Mouse (Mus musculus) left cerebral cortex, postnatal 14 days (tissue): ENCODE measurements around the gene B3gat2. TPM values are rescaled to one million over a fixed set of nuclear protein-coding genes. Genes with fewer than 3 reads are reported as not detected.

Source experiments
- DNase-seq, 2 experiments: peaks; one replicate each; pipeline ENCODE4 v3.0.0; 2021 to 2022; ENCODE audit warnings: low spot score in 2 of 2, mixed read lengths in 1 of 2
- intact Hi-C: fragments of 180-260 bp; cut with DNase I; formaldehyde crosslinking; loops from one replicate; pipeline ENCODE4 v1.15.1; 2025
- long read RNA-seq, 2 experiments: library from polyadenylated mRNA; stranded (forward); transcript quantifications; one replicate each; pipeline ENCODE4 v2.0.0; 2021
- total RNA-seq, 2 experiments: library from RNA; stranded (reverse); gene quantifications; 2 replicates each; pipeline ENCODE4 v1.2.3; 2021

B3gat2 gene
- 10 to 100 TPM; 11.5 to 12.0 TPM for total RNA-seq
- long read RNA-seq, experiment 1, partial matches to known transcripts: 0 of 5 reads
- long read RNA-seq, experiment 1, other reads (novel, unspliced or antisense): 4 of 5 reads
- long read RNA-seq, experiment 2, partial matches to known transcripts: 0 of 4 reads
- long read RNA-seq, experiment 2, other reads (novel, unspliced or antisense): 4 of 4 reads

DNA sequence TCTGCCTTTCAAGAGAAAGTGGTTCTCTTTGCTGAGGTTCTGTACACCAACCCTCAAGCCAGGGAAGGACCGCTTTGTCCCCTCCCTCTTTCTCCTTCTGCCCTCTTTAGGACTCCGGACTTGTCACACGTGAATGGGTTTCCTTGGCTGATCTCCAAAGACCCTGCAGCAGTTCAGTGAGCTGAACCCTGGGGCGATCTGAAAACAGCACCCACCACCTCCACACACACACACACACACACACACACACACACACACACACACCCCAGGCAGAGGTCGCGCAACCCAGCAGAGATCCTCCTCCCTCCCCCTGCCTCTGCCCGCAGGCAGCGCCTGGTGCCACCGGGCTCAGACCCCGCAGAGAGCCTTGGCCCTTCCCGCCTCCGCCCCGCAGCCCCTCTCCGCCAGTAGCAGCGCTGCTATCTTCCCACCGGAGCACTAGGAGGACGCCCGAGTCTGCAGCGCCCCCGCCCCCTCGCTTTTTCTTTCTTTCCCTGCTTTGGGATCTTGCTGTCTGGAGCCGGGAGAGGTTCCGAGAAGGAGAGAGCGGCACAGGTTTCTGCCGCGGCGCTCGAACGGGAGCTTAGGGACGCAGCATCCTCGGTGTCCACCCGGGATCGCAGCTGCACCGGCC lies at the start of gene B3gat2:
B3gat2 (plus strand) TSS at position 252 of the 634 bp plus-strand sequence.
- intact Hi-C loops: loop anchor here (2.0 to 5.0 kb wide), 3 partner anchors 31 to 486 kb away; no protein-coding TSS in a partner anchor
- peak; percentile 35 to 61 for DNase-seq

DNA sequence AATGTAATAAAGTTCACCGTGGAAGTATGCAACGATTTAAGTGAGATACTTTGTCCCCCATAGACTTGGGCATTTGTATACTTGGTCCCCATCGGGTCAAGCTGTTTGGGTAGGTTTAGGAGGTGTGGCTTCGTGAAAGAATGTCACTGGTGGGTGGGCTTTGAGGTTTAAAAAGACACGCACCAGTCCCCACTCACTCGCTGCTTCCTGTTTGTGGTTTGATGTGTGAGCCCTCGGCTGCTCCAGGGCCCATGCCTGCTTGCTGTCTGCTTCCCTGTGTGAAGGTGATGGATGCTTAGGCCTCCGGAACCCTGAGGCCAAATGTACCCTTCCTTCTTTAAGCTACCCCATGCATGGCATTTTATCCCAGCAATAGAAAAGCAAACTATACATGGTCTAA lies 41.2 kb upstream of the B3gat2 start:
- no peak for DNase-seq
- intact Hi-C loops: no loop called here

- intact Hi-C loops: no loop called here
- DNase-seq: no peak
Measured at GRCm38 (mm10) chr1:23721036-23721435, 40.5 kb upstream of the B3gat2 start.

DNA sequence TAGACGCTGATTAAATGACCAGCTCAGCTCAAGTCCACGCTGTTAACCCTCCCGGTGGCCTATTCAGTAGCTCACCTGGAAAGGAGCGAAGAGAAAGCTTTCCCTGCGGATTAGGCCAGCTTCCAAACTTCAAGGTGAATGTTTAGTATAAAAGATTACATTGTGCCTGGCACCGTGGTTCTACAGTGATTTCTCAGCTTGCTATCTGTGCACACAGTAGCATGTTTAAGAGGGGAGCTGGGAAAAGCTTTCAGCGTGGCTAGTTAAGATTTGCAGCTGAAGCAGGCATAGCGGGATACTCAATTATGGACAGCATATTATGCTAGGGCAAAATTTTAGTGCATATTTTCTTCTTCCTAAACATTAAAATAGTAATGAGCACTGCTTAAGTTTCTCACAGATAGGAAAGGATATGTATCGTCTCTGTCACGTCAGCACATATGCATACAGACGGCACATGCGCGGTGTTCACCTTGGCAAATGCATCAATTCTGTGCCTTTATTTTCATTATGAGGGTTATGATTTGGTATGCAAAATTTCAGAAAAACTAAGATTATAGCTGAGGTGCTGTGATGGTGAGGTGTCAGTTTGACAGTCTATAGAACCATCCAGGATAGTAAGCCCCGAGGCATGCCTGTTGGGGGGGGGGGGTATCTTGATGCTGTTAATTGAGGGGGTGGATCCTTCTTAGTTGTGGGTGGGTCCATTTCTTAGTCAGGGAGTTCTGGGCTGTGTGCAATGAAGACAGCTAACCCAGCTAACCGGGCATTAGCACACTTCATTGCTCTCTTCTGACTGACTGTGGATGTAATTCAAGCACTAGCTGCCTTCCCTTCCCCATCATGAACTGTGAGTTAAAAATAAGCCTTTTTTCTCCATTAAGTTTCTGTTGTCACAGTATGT lies 38.8 kb upstream of the B3gat2 start:
- DNase-seq: no peak
- intact Hi-C loops: no loop called here

DNA sequence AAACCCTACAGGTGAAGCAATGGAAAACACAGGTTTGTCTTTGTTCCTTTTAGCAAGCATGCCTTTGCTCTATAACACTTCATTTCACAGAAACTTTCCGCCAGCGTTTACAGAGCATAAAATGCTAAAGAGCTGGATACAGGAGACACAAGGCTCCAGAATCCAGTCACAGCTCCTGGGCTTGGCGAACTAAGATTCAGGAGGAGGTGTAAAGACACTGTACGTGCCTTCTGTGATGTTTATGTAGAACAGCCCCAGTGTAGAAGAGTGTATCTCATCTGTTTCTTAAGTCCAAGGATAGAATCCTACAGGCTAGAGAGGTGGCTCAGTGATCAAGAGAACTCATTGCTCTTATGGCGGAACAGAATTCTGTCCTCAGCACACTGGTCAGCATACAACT lies 30.2 kb upstream of the B3gat2 start:
- intact Hi-C loops: no loop called here
- peak in 1 of 2 experiments; percentile 9 for DNase-seq

DNA sequence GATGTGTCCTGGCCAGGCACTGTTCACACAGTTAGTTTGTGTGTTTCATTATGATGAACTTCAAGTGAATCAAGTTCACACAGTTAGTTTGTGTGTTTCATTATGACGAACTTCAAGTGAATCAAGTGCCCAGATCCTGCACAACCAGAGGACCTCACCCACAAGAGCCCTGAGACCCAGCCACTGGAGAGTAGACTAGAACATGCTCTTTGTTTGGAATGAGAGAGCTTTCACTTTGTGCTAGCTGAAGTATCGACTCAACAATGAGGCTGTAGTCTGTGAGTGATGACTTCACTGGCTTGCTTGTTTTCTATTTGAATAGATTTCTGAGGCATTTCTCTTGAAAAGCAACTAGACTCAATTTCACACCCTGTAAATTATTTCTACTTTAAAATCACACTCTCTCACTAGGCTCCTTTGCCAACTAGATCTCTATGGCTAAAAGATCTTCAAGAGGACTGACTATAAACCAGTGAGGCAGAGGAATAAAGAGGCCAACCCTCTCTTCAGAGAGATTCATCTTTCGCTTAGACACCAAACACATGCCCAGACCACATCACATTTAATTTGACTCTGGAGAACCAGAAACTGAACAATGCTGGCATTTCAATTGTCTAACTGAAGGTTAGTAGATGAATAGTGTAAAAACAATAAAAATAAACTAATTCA lies 10.6 kb upstream of the B3gat2 start:
- intact Hi-C loops: no loop called here

DNA sequence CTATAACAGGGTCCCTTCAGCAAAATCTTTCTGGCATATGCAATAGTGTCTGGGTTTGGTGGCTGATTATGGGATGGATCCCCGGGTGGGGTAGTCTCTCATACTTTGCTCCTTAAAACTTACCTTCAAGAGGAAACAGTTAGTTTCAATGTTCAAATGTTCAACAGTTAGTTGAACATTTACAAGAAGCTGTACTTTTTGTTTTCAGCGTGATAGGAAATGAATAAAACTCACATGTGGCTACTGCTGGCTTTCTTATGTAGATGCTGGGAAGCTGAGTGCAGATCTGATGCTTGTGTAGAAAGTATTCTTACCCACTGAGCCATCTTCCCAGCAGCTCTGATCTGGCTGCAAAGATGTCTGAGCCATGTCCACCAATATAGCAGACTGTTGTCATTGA lies 8.5 kb upstream of the B3gat2 start:
- no peak for DNase-seq

More for the DNA sequence above, 10.6 kb upstream of the B3gat2 start:
- no peak for DNase-seq

GRCm38 (mm10) chr1:23753591-23753990 lies 8.0 kb upstream of the B3gat2 start:
- intact Hi-C loops: no loop called here
- DNase-seq: no peak

More for the DNA sequence above, 8.5 kb upstream of the B3gat2 start:
- intact Hi-C loops: no loop called here

- intact Hi-C loops: no loop called here
- no peak for DNase-seq
Measured at GRCm38 (mm10) chr1:23754340-23754739, 7.2 kb upstream of the B3gat2 start.

DNA sequence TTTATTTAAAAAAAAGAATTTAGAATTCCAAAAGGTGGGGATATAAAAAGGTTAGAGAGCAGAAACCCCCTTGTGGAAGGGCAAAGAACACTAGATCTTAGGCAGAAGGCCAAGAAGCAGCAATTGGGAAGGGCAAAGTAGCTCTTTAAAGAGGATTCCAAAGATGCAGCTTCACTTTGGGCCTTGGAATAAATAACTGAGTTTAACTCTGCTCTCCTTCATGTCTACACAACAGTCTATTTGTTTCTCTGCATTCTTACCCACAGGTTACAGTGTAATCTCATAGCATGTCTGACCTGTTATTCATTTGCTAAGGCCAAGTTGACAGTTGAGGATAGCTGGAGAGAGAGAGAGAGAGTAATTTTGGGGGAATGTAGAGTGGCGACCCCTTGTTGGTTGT lies 6.6 kb upstream of the B3gat2 start:
- DNase-seq: no peak
- intact Hi-C loops: no loop called here

- peak; percentile 18 to 37 for DNase-seq
- intact Hi-C loops: loop anchor here (2.0 to 5.0 kb wide), 3 partner anchors 31 to 485 kb away; no protein-coding TSS in a partner anchor
Measured at GRCm38 (mm10) chr1:23762136-23762687, 659 bp downstream of the B3gat2 start.

GRCm38 (mm10) chr1:23762782-23763630 lies 1.5 kb downstream of the B3gat2 start:
- peak; percentile 96 to 97 for DNase-seq

GRCm38 (mm10) chr1:23763726-23764125 lies 2.2 kb downstream of the B3gat2 start:
- no peak for DNase-seq
- intact Hi-C loops: loop anchor here (2.0 to 5.0 kb wide), 3 partner anchors 29 to 484 kb away; no protein-coding TSS in a partner anchor

More at GRCm38 (mm10) chr1:23762782-23763630, 1.5 kb downstream of the B3gat2 start:
- intact Hi-C loops: loop anchor here (2.0 to 5.0 kb wide), 3 partner anchors 30 to 484 kb away; no protein-coding TSS in a partner anchor

DNA sequence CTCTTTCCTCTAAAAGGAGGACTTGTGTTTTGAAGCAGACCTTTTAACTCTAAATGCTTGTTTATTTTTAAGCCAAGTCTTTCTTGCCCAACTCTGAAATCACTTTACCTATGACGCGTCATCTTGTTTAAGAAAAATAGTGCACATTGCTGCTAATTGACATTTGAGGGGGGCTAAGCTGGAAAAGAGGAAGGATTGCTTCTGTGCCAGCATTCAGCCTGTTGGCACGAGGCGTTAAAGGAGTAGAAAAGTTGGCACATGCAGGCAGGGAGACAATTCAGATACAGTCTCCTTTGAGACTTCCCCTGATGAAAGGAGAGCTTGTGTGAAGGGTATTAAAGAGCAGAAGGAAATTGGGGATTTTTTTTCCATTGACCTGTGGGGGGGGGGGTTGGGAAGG lies 3.2 kb downstream of the B3gat2 start:
- no peak for DNase-seq
- intact Hi-C loops: loop anchor here (5.0 kb wide), 1 partner anchor 483 kb away; no protein-coding TSS in a partner anchor

DNA sequence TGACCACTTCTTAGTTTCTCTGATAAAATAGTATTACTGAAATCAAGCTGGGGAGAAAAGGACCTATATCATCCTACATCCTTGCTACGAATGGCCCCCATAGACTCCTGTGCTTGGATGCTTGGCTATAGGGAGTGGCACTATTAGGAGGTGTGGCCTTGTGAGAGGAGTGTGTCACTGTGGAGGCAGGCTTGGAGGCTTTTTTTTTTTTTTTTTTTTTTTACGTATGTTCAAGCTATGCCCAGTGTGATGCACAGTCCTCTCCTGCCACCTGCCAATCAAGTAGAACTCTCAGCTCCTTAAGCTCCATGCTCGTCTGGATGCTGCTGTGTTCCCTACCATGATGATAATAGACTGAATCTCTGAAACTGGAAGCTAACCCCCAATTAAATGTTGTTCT lies 11.5 kb downstream of the B3gat2 start:
- intact Hi-C loops: no loop called here
- no peak for DNase-seq

DNA sequence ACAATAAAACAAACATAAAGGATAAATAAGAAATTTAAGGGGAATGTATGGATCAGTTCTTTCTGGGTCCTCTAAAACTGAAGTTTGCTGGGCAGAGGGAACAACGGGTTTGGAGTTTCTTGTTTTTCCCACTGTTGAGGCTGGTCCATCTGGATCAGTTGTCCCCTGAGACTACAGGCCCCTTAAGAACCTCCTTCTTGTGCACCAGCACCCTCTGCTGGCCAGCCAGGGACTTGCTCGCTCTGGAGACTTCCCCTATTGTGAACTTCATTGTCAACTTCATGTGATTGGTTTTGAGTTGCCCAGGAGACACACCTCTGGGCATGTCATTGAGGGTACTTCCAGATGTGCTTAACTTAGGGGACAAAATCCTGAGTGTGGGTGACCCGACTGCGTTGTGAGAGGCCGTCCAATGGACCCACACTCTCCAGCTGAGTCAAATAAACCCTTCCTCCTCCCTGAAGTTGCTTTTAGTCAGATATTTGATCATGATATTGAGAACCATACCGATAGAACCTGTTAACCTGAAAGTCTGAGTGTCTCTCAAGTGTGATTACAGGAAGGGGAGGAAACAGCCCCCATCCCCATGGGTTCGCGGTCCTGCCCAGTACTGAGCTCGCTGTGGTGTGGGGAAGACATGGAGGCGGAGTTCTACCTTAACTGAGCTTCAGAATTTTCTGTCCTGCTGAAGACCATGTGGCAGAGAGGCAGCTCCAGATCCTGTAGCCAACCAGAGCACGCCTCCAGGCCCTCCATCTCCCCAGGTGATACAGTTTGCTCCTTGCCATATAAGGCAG lies 31.4 kb downstream of the B3gat2 start:
- intact Hi-C loops: loop anchor here (2.0 kb wide), 1 partner anchor 30 kb away; no protein-coding TSS in a partner anchor
- DNase-seq: peak; percentile 37 to 62

DNA sequence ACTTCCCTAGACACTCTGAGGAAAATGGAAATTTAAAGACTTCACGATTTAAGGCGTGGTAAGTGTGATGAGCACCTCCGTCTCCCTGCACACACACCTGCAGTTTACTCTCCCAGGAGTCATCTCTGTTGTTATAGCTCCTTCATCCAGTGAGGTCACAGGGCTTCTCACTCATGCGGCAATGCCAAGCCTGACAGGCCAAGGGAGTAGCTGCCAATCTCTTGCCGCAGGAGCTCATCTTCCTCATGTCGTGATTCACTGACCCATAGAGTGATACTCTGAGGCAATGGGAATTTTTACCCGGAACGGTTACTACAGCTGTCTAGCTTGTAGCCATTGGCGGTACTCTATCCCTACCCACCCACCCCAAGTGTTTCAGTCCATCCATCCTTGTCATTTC lies 36.8 kb downstream of the B3gat2 start:
- intact Hi-C loops: no loop called here
- DNase-seq: no peak
